Mouse (Mus musculus): ENCODE measurements around the gene Foxa1. TPM values are rescaled to one million over a fixed set of nuclear protein-coding genes. Genes with fewer than 3 reads are reported as not detected.

Gene Foxa1
- polyA plus RNA-seq, 1 experiment from 2014 or later: 0.57 TPM

DNA sequence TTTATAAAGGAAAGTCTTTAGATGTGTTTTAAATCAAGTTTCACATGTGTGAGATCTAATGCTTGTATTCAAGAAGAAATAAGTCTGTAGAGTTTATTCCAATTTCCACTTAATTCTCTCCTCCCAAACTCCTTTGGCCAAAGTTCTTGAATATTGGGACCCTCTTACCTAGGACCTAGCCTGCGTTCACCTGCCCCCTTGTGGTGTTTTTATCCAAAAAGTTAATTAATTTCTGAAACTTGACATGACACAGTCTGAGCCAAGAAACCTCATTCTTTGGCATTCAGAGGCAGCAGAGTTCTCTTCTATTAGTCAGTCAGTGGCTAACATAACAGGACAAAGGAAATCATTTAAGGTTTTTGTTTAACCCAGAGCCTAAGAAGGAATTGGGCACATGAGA is 32.2 kb downstream of the Foxa1 start:
- Histone ChIP-seq H3K36me3 (no peaks in the 10 kb centered on the region), H3K4me3 (no peak overlapping the region), H3K9ac (no peak overlapping the region), H3K27ac (no peak overlapping the region), H3K4me1 (replicated peaks) (no peaks in the 10 kb centered on the region), H3K9me3 (replicated peaks) (no peaks in the 10 kb centered on the region), H3K4me2 (no peak overlapping the region), H3K27me3 (no peaks in the 10 kb centered on the region)
- WGBS: 51% methylated on average over 1 of the region's 1 CpGs
- no peak for ATAC-seq (replicated peaks; ENCODE audit: insufficient number of reproducible peaks, insufficient read depth, low FRiP score, low read depth)

DNA sequence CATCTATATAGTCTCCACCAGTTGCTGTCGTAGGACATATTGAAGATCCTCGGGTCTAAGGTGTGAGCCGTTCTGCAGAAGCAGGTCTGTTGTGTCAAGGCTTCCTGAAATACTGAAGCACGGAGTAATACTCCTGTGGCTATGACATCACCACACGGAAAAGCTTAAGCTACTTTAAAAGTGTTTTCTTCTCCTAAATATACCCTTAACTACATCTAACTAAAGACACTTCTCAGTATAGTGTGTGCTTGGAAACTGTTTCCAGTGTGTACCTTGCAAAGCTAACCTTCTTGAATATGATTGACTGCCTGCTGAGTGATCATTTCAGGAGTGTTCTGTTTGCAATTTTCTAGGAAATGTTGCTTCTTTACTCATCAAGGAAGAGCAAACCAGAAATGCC is 35.2 kb downstream of the Foxa1 start:
- Histone ChIP-seq H3K27ac (no peak overlapping the region), H3K9me3 (replicated peaks) (no peaks in the 10 kb centered on the region), H3K27me3 (no peaks in the 10 kb centered on the region), H3K4me3 (no peak overlapping the region), H3K9ac (no peak overlapping the region), H3K4me1 (replicated peaks) (no peaks in the 10 kb centered on the region), H3K4me2 (no peak overlapping the region), H3K36me3 (no peaks in the 10 kb centered on the region)
- 79% methylated on average over 5 of the region's 5 CpGs for WGBS
- ATAC-seq (replicated peaks; ENCODE audit: insufficient number of reproducible peaks, insufficient read depth, low FRiP score, low read depth): no peak

DNA sequence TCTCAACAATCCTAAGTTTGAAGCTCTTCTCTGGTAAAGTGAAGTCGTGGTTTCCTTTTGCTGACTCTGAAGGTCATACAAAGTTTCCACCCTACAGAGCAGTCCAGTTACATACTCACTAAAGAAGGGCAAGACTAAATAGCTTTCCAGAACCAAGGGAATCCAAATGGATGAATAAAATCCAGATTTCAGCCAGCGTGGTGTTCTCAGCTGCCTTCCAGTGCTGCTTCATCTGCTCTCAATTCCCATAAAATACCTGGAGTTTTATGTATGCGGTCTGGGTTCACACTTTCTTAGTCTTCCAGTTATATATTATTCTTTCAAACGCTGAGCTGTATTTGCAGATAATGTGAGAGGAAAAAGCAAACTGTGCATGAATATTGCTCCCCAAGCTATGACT is 35.6 kb downstream of the Foxa1 start:
- H3K9ac ChIP-seq: no peak overlapping the region
- 76% methylated on average over 4 of the region's 4 CpGs for WGBS
- H3K27me3 ChIP-seq: no peaks in the 10 kb centered on the region
- no peak overlapping the region for H3K4me2 ChIP-seq
- no peak for ATAC-seq (replicated peaks; ENCODE audit: insufficient number of reproducible peaks, insufficient read depth, low FRiP score, low read depth)
- no peak overlapping the region for H3K27ac ChIP-seq
- H3K36me3 ChIP-seq: no peaks in the 10 kb centered on the region
- H3K9me3 ChIP-seq (replicated peaks): no peaks in the 10 kb centered on the region
- no peaks in the 10 kb centered on the region for H3K4me1 ChIP-seq (replicated peaks)
- H3K4me3 ChIP-seq: no peak overlapping the region

DNA sequence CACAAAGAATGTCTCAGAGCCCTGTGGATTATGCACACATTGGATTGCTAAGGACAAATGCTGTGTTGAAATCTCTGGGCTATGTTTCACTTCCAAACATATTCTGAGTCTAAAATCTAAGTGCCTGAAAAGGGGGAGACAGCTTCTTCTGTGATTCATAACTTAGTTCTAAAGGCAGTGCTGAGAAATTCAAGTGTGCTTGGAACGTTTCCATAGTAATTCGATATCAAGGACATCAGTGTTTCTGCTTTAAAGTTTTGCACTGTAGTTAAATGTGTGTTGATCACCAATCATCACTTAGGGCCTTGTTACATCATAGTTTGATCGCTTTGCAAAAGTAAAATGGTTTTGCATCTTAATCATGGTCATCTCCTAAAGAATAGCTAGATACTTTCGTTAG is 37.0 kb downstream of the Foxa1 start:
- H3K27ac ChIP-seq: no peak overlapping the region
- no peak overlapping the region for H3K9ac ChIP-seq
- ATAC-seq (replicated peaks; ENCODE audit: insufficient number of reproducible peaks, insufficient read depth, low FRiP score, low read depth): no peak
- H3K9me3 ChIP-seq (replicated peaks): no peaks in the 10 kb centered on the region
- H3K4me2 ChIP-seq: no peak overlapping the region
- no peaks in the 10 kb centered on the region for H3K36me3 ChIP-seq
- no peaks in the 10 kb centered on the region for H3K4me1 ChIP-seq (replicated peaks)
- H3K4me3 ChIP-seq: no peak overlapping the region
- 69% methylated on average over 4 of the region's 4 CpGs for WGBS
- no peaks in the 10 kb centered on the region for H3K27me3 ChIP-seq

DNA sequence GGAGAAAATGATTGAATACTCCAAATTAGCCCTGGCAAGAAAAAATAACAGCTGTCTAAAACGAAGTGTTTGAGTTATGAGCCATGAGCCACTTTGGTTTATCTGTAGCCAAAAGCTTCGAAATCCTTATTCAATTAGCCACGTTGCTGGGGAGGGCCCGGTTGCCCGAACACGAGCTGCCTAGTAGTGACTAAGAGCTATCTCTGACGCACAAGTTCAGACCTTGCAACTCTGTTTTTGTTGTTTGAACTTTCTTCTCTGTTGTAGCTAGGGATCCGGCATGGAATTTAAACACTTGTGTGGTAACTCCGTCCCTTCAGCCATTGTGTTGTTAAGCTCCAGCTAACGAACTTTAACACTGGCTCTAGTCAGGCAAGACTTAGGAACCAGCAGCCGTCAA is 37.8 kb downstream of the Foxa1 start:
- H3K4me3 ChIP-seq: no peak overlapping the region
- no peaks in the 10 kb centered on the region for H3K9me3 ChIP-seq (replicated peaks)
- H3K4me1 ChIP-seq (replicated peaks): no peaks in the 10 kb centered on the region
- H3K4me2 ChIP-seq: no peak overlapping the region
- no peaks in the 10 kb centered on the region for H3K36me3 ChIP-seq
- H3K9ac ChIP-seq: no peak overlapping the region
- no peaks in the 10 kb centered on the region for H3K27me3 ChIP-seq
- no peak overlapping the region for H3K27ac ChIP-seq
- no peak for ATAC-seq (replicated peaks; ENCODE audit: insufficient number of reproducible peaks, insufficient read depth, low FRiP score, low read depth)
- 52% methylated on average over 11 of the region's 11 CpGs for WGBS

DNA sequence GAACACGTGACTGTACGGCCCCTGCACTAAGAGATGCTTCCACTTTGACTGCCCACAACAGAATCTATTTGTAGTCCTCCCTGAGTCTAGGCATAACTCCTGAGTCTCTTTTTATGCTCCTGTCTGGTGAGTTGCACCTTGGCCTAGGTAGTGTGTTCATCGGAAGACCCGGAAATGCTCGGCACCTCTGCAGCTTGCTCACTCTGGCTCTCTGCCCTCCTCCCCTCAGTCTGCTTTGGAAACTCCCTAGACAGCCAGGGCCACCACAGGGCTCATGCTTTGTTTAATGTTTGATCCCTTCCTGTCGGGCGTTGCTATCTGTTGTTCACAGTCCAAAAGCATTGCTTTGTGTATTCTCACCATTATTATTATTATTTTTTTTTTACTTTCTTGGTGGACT is 41.4 kb downstream of the Foxa1 start:
- no peaks in the 10 kb centered on the region for H3K9me3 ChIP-seq (replicated peaks)
- 69% methylated on average over 7 of the region's 7 CpGs for WGBS
- H3K9ac ChIP-seq: no peak overlapping the region
- no peaks in the 10 kb centered on the region for H3K36me3 ChIP-seq
- no peak for ATAC-seq (replicated peaks; ENCODE audit: insufficient number of reproducible peaks, insufficient read depth, low FRiP score, low read depth)
- H3K4me2 ChIP-seq: no peak overlapping the region
- H3K4me1 ChIP-seq (replicated peaks): no peaks in the 10 kb centered on the region
- H3K27ac ChIP-seq: no peak overlapping the region
- no peaks in the 10 kb centered on the region for H3K27me3 ChIP-seq
- no peak overlapping the region for H3K4me3 ChIP-seq

DNA sequence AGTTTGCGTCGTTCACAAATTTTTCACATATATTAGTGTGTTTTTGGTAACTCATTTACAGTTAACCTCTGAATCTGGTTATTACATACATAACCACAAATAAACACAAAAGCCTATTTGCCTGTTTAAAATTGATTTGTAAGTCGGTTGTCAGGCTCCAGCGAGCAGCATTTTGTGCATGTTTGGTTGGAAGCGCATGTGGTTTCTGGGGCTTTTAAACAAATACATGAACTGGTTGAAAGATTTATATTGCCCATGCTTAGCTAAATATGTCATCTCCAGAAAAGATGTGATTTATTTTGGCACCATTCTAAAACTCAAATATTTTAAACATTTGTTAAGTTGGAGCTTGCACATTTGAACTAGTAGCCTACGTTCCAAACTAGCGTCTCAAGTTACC is 46.5 kb downstream of the Foxa1 start:
- ATAC-seq (replicated peaks; ENCODE audit: insufficient number of reproducible peaks, insufficient read depth, low FRiP score, low read depth): no peak
- 75% methylated on average over 7 of the region's 7 CpGs for WGBS

DNA sequence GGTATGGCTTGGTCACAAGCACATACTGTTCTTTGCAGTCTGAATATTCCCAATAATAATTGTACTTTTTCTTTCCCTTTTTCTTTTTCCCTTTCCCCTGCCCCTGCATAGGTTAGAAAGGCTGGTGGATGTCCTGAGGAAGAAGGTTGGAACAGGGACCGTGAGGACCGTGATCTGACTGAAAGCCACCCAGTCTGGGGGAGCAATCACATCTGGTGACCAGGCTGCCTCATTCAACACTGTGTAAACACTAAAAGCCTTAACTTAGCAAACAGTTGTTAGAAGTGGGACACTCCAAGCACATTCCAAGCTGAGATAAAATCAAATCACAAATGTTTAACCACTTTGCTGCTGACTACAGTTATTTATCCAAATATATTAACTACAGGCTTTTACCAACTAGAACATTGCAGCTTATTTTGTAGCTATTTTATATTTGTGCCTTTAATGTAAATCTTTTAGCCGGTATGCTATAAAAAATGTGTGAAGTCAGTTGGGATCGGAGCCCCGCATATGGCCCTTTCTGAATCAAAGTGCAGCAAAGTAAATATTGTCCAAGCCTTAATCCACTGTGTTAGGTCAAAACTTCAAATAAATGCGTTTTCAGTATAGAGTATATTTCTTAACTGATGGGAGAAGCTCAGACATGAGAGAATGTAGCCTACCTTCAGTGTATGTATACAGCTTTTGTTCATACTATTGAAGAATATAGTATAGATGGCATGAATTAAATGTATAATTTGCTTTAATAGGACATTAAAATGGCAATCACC is 50.2 kb downstream of the Foxa1 start:
- no peaks in the 10 kb centered on the region for H3K27me3 ChIP-seq
- no peak overlapping the region for H3K27ac ChIP-seq
- no peaks in the 10 kb centered on the region for H3K36me3 ChIP-seq
- H3K4me3 ChIP-seq: no peak overlapping the region
- no peak for ATAC-seq (replicated peaks; ENCODE audit: insufficient number of reproducible peaks, insufficient read depth, low FRiP score, low read depth)
- H3K4me1 ChIP-seq (replicated peaks): no peaks in the 10 kb centered on the region
- WGBS: 61% methylated on average over 6 of the region's 6 CpGs
- H3K9me3 ChIP-seq (replicated peaks): no peaks in the 10 kb centered on the region
- H3K9ac ChIP-seq: no peak overlapping the region
- no peak overlapping the region for H3K4me2 ChIP-seq

More for the DNA sequence above, 46.5 kb downstream of the Foxa1 start:
- H3K4me2 ChIP-seq: no peak overlapping the region
- no peak overlapping the region for H3K27ac ChIP-seq
- H3K4me3 ChIP-seq: no peak overlapping the region
- H3K9ac ChIP-seq: no peak overlapping the region
- no peaks in the 10 kb centered on the region for H3K4me1 ChIP-seq (replicated peaks)
- H3K27me3 ChIP-seq: no peaks in the 10 kb centered on the region
- H3K9me3 ChIP-seq (replicated peaks): no peaks in the 10 kb centered on the region
- H3K36me3 ChIP-seq: no peaks in the 10 kb centered on the region

Other genes starting within 250 kb of the Foxa1 start
- 0.42 and 0.96 TPM in 2 replicates for gene Ttc6, start 17.2 kb upstream of the Foxa1 start, polyA plus RNA-seq (2015; fragmentation: Nextera tagmentation; extraction: Ambion mirVana)